Mouse (Mus musculus) liver, embryonic 14.5 days (tissue): ENCODE measurements around the gene Fat2.

Source experiments
- CTCF ChIP-seq: IDR thresholded peaks from 2 replicates; pipeline ENCODE4 v1.5.1; 2016; ENCODE audit warnings: antibody characterized with exemption, low read depth, control low read depth
- EP300 ChIP-seq: IDR thresholded peaks from 2 replicates; pipeline ENCODE4 v1.6.1; 2016; ENCODE audit warnings: antibody characterized with exemption, low read depth

GRCm38 (mm10) chr11:55231034-55231433 lies 105.3 kb downstream of the Fat2 start:
- TF ChIP-seq CTCF (no peak), EP300 (no peak)
